Mouse (Mus musculus) NIH3T3 (cell line): ENCODE data around the gene Agbl1.
A peak's percentile ranks its signal among the peaks of the same experiment; 100 is the strongest.
"Not testable (repeated sequence)": the region's sequence is repeated elsewhere in the genome, so short reads cannot be mapped to it uniquely, and the experiment has no call there.

Experiments used
- DNase-seq: peaks from one replicate; pipeline ENCODE4 v3.0.0-alpha.2; 2012; ENCODE audit warnings: low read depth

Gene Agbl1

DNA sequence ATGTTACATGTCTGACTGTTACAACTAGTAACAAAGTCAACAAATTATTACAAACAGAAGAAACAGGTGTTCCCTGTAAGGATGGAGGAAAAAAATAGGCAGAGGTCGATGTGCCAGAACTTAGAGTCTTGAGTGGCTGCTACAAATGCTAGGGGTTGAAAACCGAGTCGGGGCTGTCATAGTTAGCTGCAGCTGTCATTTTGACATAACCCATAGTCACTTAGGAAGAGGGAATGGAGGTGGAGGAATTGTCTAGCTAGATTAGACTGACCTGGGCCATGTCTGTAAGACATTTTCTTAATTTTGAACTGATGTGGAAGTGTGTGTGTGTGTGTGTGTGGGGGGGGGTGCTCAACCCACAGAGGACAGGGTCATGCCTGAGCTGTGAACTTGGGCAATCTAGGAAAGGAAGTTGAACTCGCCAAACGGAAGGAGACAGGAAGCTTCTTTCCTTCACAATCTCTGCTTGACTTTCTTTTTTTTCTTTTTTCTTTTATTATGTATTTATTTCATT is 364.9 kb downstream of the Agbl1 start:
- no peak for DNase-seq

- DNase-seq: no peak
Measured at GRCm38 (mm10) chr7:76597812-76598211, 368.1 kb downstream of the Agbl1 start.

DNA sequence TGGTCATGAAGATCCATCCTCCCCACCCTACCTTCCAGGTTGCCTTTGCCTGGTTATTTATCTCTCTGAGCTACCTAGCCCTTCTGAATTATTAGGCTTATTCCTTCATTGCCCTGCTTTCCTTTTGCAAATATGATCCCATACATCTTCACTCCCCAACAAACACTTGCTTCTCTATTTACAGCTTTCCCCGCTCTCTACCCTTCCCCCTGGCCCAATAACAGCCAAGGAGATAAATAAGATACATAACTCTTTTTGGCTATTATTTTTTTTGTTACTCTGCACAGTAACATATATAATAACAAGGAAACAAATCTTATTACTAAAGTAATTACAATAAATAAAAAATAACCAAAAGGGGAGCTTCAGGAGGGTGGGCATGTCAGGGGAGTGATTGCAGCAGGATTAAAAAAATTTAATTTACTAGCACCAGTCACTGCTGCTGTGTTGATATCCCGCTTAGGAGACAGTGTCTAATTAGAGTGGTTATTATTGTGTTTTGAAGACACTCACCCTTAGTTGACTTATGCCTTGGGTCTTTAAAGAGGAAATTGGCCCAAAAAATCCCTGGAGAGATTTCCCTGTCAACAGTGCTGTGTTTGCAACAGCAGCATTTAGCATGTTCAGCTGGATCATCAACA is 370.5 kb downstream of the Agbl1 start:
- DNase-seq: no peak

DNA sequence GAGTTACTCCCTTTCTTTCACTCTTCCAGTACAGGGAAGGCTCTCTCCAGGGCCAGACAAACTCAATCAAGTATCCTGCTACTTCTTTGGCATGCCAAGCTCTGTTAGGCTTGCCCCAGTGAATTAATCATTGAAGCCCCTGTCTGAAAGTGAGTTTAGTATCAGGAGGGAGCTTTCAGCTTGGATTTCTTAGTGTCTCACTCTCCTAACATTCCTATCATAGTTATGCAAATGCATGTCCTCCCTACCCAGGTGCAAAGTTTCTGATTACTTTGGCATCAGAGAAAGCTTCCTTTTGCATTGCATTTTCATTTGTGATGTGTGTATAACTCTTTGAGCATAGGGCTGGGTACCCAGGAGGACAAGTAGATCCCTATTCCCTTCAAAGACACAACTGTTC is 399.8 kb downstream of the Agbl1 start:
- no peak for DNase-seq

GRCm38 (mm10) chr7:76650984-76651383 is 421.3 kb downstream of the Agbl1 start:
- no peak for DNase-seq

DNA sequence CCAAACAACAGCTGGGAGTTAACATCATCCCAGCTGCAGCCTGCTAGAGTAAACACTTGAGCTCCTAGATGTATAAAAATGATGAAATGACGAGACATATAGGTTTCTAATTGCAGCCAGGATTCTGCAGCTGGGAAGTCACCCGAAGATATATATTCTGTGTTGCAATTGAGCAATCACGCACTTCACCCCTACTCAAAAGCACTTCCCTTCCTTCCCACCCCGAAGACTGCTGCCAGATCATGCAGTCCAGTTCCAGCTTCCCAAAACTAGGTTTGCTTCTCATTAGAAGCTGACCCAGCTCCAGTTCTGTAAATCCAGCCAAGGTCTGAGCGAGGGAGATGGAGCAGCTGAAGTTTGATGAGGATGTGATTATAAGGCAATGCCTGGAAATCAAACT is 431.4 kb downstream of the Agbl1 start:
- DNase-seq: no peak

DNA sequence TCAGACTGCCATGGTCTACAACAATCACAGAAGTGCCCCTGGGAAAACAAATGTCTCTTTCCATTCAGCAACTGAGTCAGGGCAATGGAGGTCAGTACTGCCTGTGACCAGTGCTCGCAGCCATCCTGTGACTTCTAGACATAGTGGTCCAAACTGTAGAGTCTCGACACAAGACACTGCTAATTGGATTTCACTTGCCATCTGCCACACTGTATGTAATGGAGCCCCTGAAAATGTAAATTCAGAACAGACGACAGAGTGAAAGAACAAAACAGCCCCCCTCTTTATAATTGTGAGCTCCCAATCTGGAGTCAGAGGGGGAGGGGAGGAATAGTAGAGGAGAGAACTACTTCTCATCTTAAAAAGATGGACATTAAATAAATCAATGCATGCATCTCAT is 445.2 kb downstream of the Agbl1 start:
- DNase-seq: no peak

DNA sequence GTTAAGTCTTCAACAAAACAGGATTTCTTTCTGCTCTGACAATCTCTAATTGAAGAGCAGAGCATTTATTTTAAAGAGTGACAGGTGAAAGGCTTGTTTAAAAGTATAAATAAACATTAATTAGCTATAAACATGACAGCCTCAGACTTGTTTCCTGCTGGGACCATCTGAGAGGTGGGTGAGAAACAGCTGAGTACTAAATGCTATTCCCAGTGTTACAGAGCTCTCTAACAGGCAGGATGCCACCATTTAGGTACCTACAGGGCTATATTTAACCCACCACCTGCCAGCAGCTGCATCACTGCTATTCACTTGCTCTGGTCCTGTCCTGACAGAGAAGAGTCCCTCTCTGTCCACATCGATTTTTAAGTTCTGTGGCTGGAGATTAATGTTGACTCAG is 471.5 kb downstream of the Agbl1 start:
- DNase-seq: no peak

GRCm38 (mm10) chr7:76732220-76732619 is 502.5 kb downstream of the Agbl1 start:
- DNase-seq: not testable (repeated sequence)

GRCm38 (mm10) chr7:76777237-76777855 is 547.7 kb downstream of the Agbl1 start:
- peak; percentile 2 for DNase-seq

- DNase-seq: no peak
Measured at GRCm38 (mm10) chr7:76780446-76780845, 550.8 kb downstream of the Agbl1 start.

DNA sequence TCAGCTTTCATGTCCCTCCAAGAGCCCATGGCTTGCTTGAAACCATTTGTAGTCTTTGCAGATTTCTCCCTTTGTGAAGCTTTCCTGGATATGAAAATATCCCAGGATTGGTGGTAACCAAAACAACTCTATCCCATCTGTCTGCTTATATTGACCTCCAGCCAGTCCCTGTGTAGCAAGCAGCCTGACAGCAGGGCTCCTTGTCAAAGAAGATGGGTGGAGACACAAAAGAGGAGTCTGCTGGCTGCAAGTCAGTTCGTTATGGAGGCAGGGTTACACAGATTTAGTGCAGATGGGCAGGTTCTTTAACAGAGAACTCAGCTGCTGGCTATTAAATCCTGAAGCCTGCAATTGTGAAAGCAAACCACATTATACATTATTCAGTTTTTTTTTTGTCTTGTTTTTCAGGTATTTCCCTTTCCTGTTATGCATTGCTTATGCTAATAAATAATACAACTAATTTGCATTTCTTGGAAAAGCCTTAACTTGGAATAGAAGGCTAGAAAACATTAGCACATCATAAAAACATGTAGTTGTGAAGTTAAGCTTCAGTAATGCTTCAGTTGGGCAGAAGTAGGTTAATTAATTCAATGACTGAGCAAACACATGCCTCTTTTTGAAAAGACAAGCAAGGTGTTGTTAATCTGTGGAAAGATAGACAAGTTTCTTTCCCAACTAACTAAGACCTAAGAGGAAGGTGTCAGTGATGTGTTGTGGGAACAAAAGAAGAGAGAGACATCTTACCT is 559.0 kb downstream of the Agbl1 start:
- DNase-seq: no peak

- no peak for DNase-seq
Measured at GRCm38 (mm10) chr7:76790041-76790440, 560.4 kb downstream of the Agbl1 start.

- DNase-seq: no peak
Measured at GRCm38 (mm10) chr7:76791247-76791646, 561.6 kb downstream of the Agbl1 start.

DNA sequence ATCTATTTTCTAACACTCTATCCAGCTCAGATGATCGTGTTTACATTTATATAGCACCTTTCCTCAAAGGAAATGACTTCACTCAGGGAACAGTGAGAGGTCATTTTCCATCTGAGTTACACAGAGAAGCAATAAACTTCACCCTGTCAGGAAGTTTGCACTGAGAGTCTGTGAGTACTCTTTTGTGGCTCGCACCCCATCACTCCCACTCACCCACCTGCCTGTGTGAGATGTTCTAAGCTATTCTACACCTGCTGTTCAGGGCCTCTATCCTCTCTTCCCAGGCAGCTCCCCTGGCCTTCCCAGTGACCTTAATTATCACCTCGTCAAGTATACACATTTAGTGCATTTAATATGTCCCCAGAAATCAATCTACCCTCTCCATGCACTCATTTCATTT is 580.3 kb downstream of the Agbl1 start:
- no peak for DNase-seq

DNA sequence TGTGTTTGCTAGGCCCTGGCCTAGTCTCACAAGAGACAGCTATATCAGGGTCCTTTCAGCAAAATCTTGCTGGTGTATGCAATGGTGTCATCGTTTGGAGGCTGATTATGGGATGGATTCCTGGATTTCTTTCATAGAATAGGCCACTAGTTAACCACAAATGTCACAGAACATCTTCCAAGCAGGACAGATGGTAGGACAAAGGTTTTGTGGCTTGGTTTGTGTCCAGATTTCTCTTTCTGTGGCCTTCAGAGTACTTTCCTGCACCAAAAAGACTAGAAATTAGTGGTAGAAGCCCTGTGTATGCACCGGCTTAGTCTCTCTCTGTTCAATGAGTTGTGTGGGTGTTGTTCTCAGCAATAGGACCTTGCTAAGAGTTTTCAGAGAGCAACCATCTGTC is 590.9 kb downstream of the Agbl1 start:
- no peak for DNase-seq

DNA sequence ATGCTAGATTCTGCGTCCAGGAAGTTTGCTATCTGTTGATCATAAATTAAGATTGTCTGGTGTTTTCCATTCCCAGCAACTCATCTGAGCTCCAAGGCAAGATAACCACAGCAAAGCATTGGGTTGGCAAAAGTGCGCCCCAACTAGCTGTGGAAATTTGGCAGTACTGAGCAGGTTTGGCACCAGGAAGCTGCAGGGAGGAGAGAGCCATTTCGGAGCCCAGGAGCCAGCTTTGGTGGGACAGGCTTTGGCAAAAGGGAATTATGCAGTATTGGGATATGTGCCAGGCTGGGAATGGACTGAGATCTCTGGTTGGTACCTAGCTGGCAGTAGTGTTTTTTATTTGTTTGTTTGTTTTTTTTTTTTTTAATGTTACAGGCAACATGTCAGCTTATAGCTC is 612.5 kb downstream of the Agbl1 start:
- no peak for DNase-seq

- DNase-seq: no peak
Measured at GRCm38 (mm10) chr7:76889416-76890209, 659.9 kb downstream of the Agbl1 start.

GRCm38 (mm10) chr7:76904096-76904495 is 674.4 kb downstream of the Agbl1 start:
- DNase-seq: peak; percentile 3

DNA sequence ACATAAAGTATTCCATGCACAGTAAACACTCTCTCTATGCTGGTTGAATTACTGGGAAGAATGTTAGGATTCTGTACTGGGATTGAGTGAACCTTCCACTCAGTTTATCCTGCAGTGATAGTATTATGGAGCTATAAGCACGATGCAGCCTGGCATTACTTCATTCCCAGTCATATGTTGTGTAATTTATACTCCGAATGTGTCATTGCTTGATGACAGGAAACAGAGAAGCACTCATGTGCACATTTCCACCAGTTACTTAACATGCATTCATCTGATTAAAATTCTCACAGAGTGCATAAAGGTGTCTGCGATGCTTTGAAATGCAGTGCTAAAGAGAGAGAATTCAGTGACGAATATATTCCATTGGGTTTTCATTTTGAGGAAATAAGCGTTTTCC is 682.0 kb downstream of the Agbl1 start:
- DNase-seq: no peak

DNA sequence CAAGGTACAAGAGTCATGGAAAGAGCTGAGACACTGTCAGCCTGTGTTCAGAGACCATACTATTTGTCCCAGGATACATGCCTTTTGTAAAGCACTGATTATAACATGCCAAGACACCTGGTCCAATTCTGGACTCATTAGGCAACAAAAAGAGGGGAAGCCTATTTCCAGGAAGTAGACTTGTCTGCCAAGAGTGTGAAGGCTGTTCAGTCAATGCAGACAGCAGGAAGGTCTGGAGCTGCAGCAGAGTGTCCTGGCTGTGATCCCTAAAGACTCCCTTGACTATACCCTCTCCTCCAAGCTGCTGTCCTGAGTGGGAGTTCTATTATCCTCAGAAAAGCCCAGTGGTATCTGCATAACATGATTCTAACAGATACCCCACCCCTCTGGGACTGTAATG is 689.2 kb downstream of the Agbl1 start:
- no peak for DNase-seq

GRCm38 (mm10) chr7:76921671-76922070 is 692.0 kb downstream of the Agbl1 start:
- DNase-seq: no peak
